Mouse (Mus musculus) olfactory bulb, adult 2 months (tissue): ENCODE data around the gene Vmn1r215. TPM values are rescaled to one million over a fixed set of nuclear protein-coding genes. Genes with fewer than 3 reads are reported as not detected.
"Not testable (repeated sequence)": the region's sequence is repeated elsewhere in the genome, so short reads cannot be mapped to it uniquely, and the experiment has no call there.

Experiments
- H3K27ac ChIP-seq: fragments of 200-500 bp; 2 replicates; pipeline ENCODE4 v1.5.1; 2012; ENCODE audit warnings: low read depth, low read length; ENCODE audit not compliant: insufficient read depth
- H3K4me1 ChIP-seq: fragments of 200-500 bp; 2 replicates; pipeline ENCODE4 v1.6.1; 2012; ENCODE audit warnings: low read length; ENCODE audit not compliant: control insufficient read depth, insufficient read depth
- H3K4me3 ChIP-seq: fragments of 200-500 bp; 2 replicates; pipeline ENCODE4 v1.5.1; 2012; ENCODE audit warnings: mild to moderate bottlenecking, low read depth, low read length, moderate library complexity; ENCODE audit not compliant: insufficient read depth
- CTCF ChIP-seq: fragments of 200-500 bp; IDR thresholded peaks from 2 replicates; pipeline ENCODE4 v1.5.1; 2012; ENCODE audit warnings: low read depth, mild to moderate bottlenecking, low read length, moderate library complexity; ENCODE audit not compliant: insufficient read depth
- POLR2A ChIP-seq: fragments of 200-500 bp; IDR thresholded peaks from 2 replicates; pipeline ENCODE4 v1.6.1; 2012; ENCODE audit warnings: mild to moderate bottlenecking, low read depth, low read length, moderate library complexity; ENCODE audit not compliant: insufficient read depth
- whole genome bisulfite sequencing: fragments of 180-500 bp; shearing (Covaris S2); methylation state at CpG from one replicate; pipeline ENCODE4 v1.1.7; 2018; 5-methylcytosine and 5-hydroxymethylcytosine counted together
- polyA plus RNA-seq: library from polyadenylated mRNA; stranded (reverse); fragments of >200 nt; gene quantifications from 2 replicates; pipeline ENCODE4 v1.2.4, GENCODE M21; 2012; ENCODE audit warnings: low replicate concordance; ENCODE audit not compliant: missing spikeins, insufficient read depth, insufficient read length

Vmn1r215 gene
- not detected in 2 replicates for polyA plus RNA-seq

- H3K4me3 ChIP-seq = no peak within 1 kb of the TSS
- TF ChIP-seq CTCF (no peak), POLR2A (no peak)
- WGBS = 80% methylated on average over 1 of the region's 1 CpGs
These were observed at the start of gene Vmn1r215 for GRCm38 (mm10) chr13:23067725-23068124. TSS of gene Vmn1r215 (plus strand) at chr13:23068025.

GRCm38 (mm10) chr13:23018158-23018557 is 49.7 kb upstream of the Vmn1r215 start:
- no peak overlapping the region for H3K4me3 ChIP-seq
- no peak overlapping the region for H3K27ac ChIP-seq
- no peaks in the 10 kb centered on the region for H3K4me1 ChIP-seq
- TF ChIP-seq CTCF (no peak), POLR2A (no peak)

More at GRCm38 (mm10) chr13:23067725-23068124, at the start of gene Vmn1r215:
- no peaks in the 10 kb centered on the region for H3K4me1 ChIP-seq
- no peak within 1 kb of the TSS for H3K27ac ChIP-seq

- TF ChIP-seq CTCF (no peak), POLR2A (no peak)
- Histone ChIP-seq H3K4me1 (no peaks in the 10 kb centered on the region), H3K27ac (no peak overlapping the region), H3K4me3 (no peak overlapping the region)
These were observed 43.0 kb upstream of the Vmn1r215 start for GRCm38 (mm10) chr13:23024812-23025211.

GRCm38 (mm10) chr13:23030118-23030517 is 37.7 kb upstream of the Vmn1r215 start, which contains the start of gene Vmn1r214:
TSS of gene Vmn1r214 (plus strand) at chr13:23030418.
- WGBS = 88% methylated on average over 3 of the region's 3 CpGs
- H3K4me3 ChIP-seq = no peak within 1 kb of the TSS
- H3K4me1 ChIP-seq = no peaks in the 10 kb centered on the region
- TF ChIP-seq POLR2A (no peak), CTCF (no peak)
- H3K27ac ChIP-seq = no peak within 1 kb of the TSS

- Histone ChIP-seq H3K4me3 (no peak overlapping the region), H3K4me1 (no peaks in the 10 kb centered on the region), H3K27ac (no peak overlapping the region)
- TF ChIP-seq CTCF (no peak), POLR2A (no peak)
- 52% methylated on average over 1 of the region's 1 CpGs for WGBS
These were observed 10.0 kb upstream of the Vmn1r215 start for GRCm38 (mm10) chr13:23057778-23058177.

- Histone ChIP-seq H3K27ac (no peak overlapping the region), H3K4me3 (no peak overlapping the region), H3K4me1 (no peaks in the 10 kb centered on the region)
- TF ChIP-seq CTCF (no peak), POLR2A (no peak)
- 95% methylated on average over 2 of the region's 2 CpGs for WGBS
These were observed 1.5 kb downstream of the Vmn1r215 start for GRCm38 (mm10) chr13:23069312-23069711.

GRCm38 (mm10) chr13:23094386-23094785 is 26.6 kb downstream of the Vmn1r215 start:
- whole genome bisulfite sequencing = 94% methylated on average over 4 of the region's 4 CpGs
- Histone ChIP-seq H3K4me3 (no peak overlapping the region), H3K4me1 (no peaks in the 10 kb centered on the region), H3K27ac (no peak overlapping the region)
- TF ChIP-seq CTCF = no peak
- TF ChIP-seq POLR2A = no peak

- H3K4me3 ChIP-seq, H3K4me1 ChIP-seq, H3K27ac ChIP-seq: not testable (repeated sequence)
- 72% methylated on average over 1 of the region's 1 CpGs for WGBS
These were observed 50.3 kb downstream of the Vmn1r215 start, which contains the start of gene Vmn1r217 for GRCm38 (mm10) chr13:23118126-23118525. TSS of gene Vmn1r217 (minus strand) at chr13:23118226.

- no peak for TF ChIP-seq CTCF
- no peak for TF ChIP-seq POLR2A
- 91% methylated on average over 2 of the region's 2 CpGs for WGBS
- no peak overlapping the region for H3K4me3 ChIP-seq
- no peaks in the 10 kb centered on the region for H3K4me1 ChIP-seq
- no peak overlapping the region for H3K27ac ChIP-seq
These were observed 52.8 kb downstream of the Vmn1r215 start for GRCm38 (mm10) chr13:23120611-23121010.

Other genes with a start within 250 kb of the Vmn1r215 start
- not detected in 2 replicates for gene Vmn1r210, start 236.7 kb upstream of the Vmn1r215 start, polyA plus RNA-seq
- not detected in 2 replicates for gene Vmn1r211, start 210.5 kb upstream of the Vmn1r215 start, polyA plus RNA-seq
- gene Vmn1r212, start 183.8 kb upstream of the Vmn1r215 start, polyA plus RNA-seq = not detected in 2 replicates
- not detected in 2 replicates for gene Vmn1r213, start 60.4 kb upstream of the Vmn1r215 start, polyA plus RNA-seq
- gene Vmn1r214, start 37.6 kb upstream of the Vmn1r215 start, polyA plus RNA-seq = not detected in 2 replicates
- not detected in 2 replicates for gene Vmn1r217, start 50.2 kb downstream of the Vmn1r215 start, polyA plus RNA-seq
- not detected in 2 replicates for gene Vmn1r218, start 65.1 kb downstream of the Vmn1r215 start, polyA plus RNA-seq
- gene Vmn1r219, start 91.3 kb downstream of the Vmn1r215 start, polyA plus RNA-seq = not detected in 2 replicates
- not detected in 2 replicates for gene Vmn1r220, start 120.0 kb downstream of the Vmn1r215 start, polyA plus RNA-seq
- gene Vmn1r221, start 146.1 kb downstream of the Vmn1r215 start, polyA plus RNA-seq = not detected in 2 replicates
- gene Vmn1r222, start 167.9 kb downstream of the Vmn1r215 start, polyA plus RNA-seq = not detected in 2 replicates
- not detected in 2 replicates for gene Vmn1r223, start 179.1 kb downstream of the Vmn1r215 start, polyA plus RNA-seq